Mouse (Mus musculus) heart, postnatal 0 days (tissue): Measurements from ENCODE around the gene Serpini1.

Experiments used
- CTCF ChIP-seq: IDR thresholded peaks from 2 replicates; pipeline ENCODE4 v1.5.1; 2016; ENCODE audit warnings: antibody characterized with exemption, control low read depth, low read depth
- EP300 ChIP-seq: IDR thresholded peaks from 2 replicates; pipeline ENCODE4 v1.6.1; 2016; ENCODE audit warnings: antibody characterized with exemption, low read depth

DNA sequence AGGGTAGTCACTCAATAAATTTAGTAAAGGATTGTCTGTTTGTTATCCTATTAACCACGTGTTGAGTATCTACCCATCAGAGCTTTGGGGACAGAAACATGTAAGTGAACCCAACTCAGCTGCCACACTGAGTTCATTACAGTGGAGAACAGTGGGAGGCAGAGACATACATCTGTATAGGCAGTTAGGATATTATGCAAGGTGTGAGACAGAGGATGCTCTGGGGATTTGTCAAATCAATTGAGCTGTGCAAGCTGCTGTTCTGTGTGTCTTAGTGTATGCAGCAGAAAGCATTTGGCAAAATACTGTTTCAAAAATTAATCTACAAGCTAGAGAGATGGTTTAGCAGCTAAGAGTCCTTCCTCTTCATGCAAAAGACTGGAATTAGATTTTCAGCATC, 113.1 kb downstream of the Serpini1 start:
- no peak for TF ChIP-seq CTCF
- TF ChIP-seq EP300: no peak
